Mouse (Mus musculus) G1E (cell line): ENCODE measurements around the gene 4931409K22Rik.

Experiments
- CTCF ChIP-seq: IDR thresholded peaks from 2 replicates; pipeline ENCODE4 v1.5.1; 2012; ENCODE audit warnings: low read depth, low read length, inconsistent platforms, mixed read lengths
- GATA1 ChIP-seq: IDR thresholded peaks from 2 replicates; pipeline ENCODE4 v1.6.1; 2012; ENCODE audit warnings: borderline replicate concordance, low read length, inconsistent platforms, mixed read lengths
- GATA2 ChIP-seq: IDR thresholded peaks from 2 replicates; pipeline ENCODE4 v1.6.1; 2012; ENCODE audit warnings: low read depth, low read length, inconsistent platforms, borderline replicate concordance
- POLR2AphosphoS5 ChIP-seq: IDR thresholded peaks from 2 replicates; pipeline ENCODE4 v1.6.1; 2012; ENCODE audit warnings: low read depth, low read length, inconsistent platforms; ENCODE audit not compliant: insufficient replicate concordance
- TAL1 ChIP-seq: conservative IDR thresholded peaks from 2 replicates; pipeline ENCODE4 v1.6.1; 2012; ENCODE audit warnings: low read depth, low read length, inconsistent platforms, mixed read lengths

GRCm38 (mm10) chr5:24539571-24540296 is 16.9 kb downstream of the 4931409K22Rik start:
- TF ChIP-seq CTCF (no peak), POLR2AphosphoS5 (no peak), GATA1 (no peak), TAL1 (no peak), GATA2 (no peak)
